Mouse (Mus musculus) G1E (cell line): Measurements from ENCODE around the gene Fer1l5.

Experiments
- CTCF ChIP-seq: IDR thresholded peaks from 2 replicates; pipeline ENCODE4 v1.5.1; 2012; ENCODE audit warnings: low read depth, low read length, inconsistent platforms, mixed read lengths
- GATA1 ChIP-seq: IDR thresholded peaks from 2 replicates; pipeline ENCODE4 v1.6.1; 2012; ENCODE audit warnings: borderline replicate concordance, low read length, inconsistent platforms, mixed read lengths
- POLR2AphosphoS5 ChIP-seq: IDR thresholded peaks from 2 replicates; pipeline ENCODE4 v1.6.1; 2012; ENCODE audit warnings: low read depth, low read length, inconsistent platforms; ENCODE audit not compliant: insufficient replicate concordance
- TAL1 ChIP-seq: conservative IDR thresholded peaks from 2 replicates; pipeline ENCODE4 v1.6.1; 2012; ENCODE audit warnings: low read depth, low read length, inconsistent platforms, mixed read lengths

GRCm38 (mm10) chr1:36429511-36429910 lies 57.4 kb downstream of the Fer1l5 start:
- no peak for TF ChIP-seq CTCF
- TF ChIP-seq TAL1, result no peak
- no peak for TF ChIP-seq GATA1
- no peak for TF ChIP-seq POLR2AphosphoS5
